Mouse (Mus musculus) E14TG2a.4 (cell line): ENCODE data around the gene Lmntd2.

ENCODE experiments used
- CTCF ChIP-seq: conservative IDR thresholded peaks from 2 replicates; pipeline ENCODE4 v1.5.1; 2014; ENCODE audit warnings: low read length
- NANOG ChIP-seq: IDR thresholded peaks from 2 replicates; pipeline ENCODE4 v1.6.1; 2014; ENCODE audit warnings: borderline replicate concordance, low read length, mixed read lengths
- POU5F1 ChIP-seq: IDR thresholded peaks from 2 replicates; pipeline ENCODE4 v1.6.1; 2014; ENCODE audit warnings: low read length, borderline replicate concordance

DNA sequence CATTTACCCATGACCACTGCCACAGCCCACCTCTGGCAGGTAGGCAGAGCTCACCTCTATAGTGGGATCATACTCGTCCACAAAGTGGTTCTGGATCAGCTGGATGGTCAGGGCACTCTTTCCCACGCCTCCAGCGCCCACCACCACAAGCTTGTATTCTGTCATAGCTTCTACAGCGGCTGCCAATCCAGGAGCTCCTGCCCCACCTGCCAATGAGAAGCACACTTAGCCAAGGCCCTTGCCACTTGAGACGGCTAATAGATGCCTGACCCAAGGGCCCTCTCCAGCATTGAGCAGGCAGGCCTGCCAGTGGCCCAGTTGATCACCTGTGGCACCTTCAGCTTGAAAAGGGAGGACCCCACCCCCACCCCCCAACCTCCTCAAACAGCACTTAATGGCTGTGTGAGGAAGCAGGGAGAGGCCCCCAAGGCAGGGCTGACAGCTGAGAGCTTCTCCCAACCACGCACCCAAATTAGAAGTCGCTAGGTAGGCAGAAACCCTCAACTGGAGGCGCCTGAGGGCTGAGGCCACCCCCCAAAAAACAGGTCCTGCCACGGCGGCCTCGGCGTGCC is 21.0 kb downstream of the Lmntd2 start:
- TF ChIP-seq CTCF = no peak
- no peak for TF ChIP-seq NANOG
- TF ChIP-seq POU5F1 = no peak
